Mouse (Mus musculus) spleen, adult 18-20 months (tissue): ENCODE measurements around the gene Kmt2b.

Experiments
- DNase-seq, 2 experiments: peaks; one replicate each; pipeline ENCODE4 v3.0.0; 2022; ENCODE audit warnings: mixed read lengths in 2 of 2

Gene Kmt2b

GRCm38 (mm10) chr7:30533941-30534632 lies 54.4 kb downstream of the Kmt2b start:
- no peak for DNase-seq

- no peak for DNase-seq
These were observed 55.6 kb downstream of the Kmt2b start for GRCm38 (mm10) chr7:30532931-30533330.

- no peak for DNase-seq
These were observed 57.2 kb downstream of the Kmt2b start for GRCm38 (mm10) chr7:30531291-30531815.

GRCm38 (mm10) chr7:30526981-30527380 lies 61.5 kb downstream of the Kmt2b start:
- no peak for DNase-seq

- no peak for DNase-seq
These were observed 62.1 kb downstream of the Kmt2b start for GRCm38 (mm10) chr7:30526399-30526798.

GRCm38 (mm10) chr7:30525954-30526353 lies 62.6 kb downstream of the Kmt2b start:
- DNase-seq, result no peak

- DNase-seq, result no peak
These were observed 64.0 kb downstream of the Kmt2b start for GRCm38 (mm10) chr7:30524487-30524886.

GRCm38 (mm10) chr7:30522871-30523270 lies 65.7 kb downstream of the Kmt2b start:
- DNase-seq, result no peak

GRCm38 (mm10) chr7:30520856-30521255 lies 67.7 kb downstream of the Kmt2b start:
- DNase-seq, result no peak

- DNase-seq, result no peak
These were observed 68.1 kb downstream of the Kmt2b start for GRCm38 (mm10) chr7:30520396-30520795.
